Mouse (Mus musculus) cerebellum, adult 18-20 months (tissue): ENCODE measurements around the gene 1700010I14Rik.

ENCODE experiments used
- DNase-seq, 2 experiments: peaks; one replicate each; pipeline ENCODE4 v3.0.0; 2021

1700010I14Rik gene

GRCm38 (mm10) chr17:9030181-9030580 lies 42.0 kb downstream of the 1700010I14Rik start:
- no peak for DNase-seq

GRCm38 (mm10) chr17:9031241-9032141 lies 43.4 kb downstream of the 1700010I14Rik start:
- peak; percentile 90 to 94 for DNase-seq

GRCm38 (mm10) chr17:9032362-9033044 lies 44.4 kb downstream of the 1700010I14Rik start:
- peak; percentile 70 to 81 for DNase-seq

- no peak for DNase-seq
Observed at GRCm38 (mm10) chr17:9033511-9033910, 45.4 kb downstream of the 1700010I14Rik start.

GRCm38 (mm10) chr17:9035561-9036348 lies 47.6 kb downstream of the 1700010I14Rik start:
- no peak for DNase-seq

GRCm38 (mm10) chr17:9042723-9043122 lies 54.6 kb downstream of the 1700010I14Rik start:
- no peak for DNase-seq

GRCm38 (mm10) chr17:9052441-9052980 lies 64.4 kb downstream of the 1700010I14Rik start:
- peak; percentile 39 to 59 for DNase-seq

- DNase-seq = no peak
Observed at GRCm38 (mm10) chr17:9059360-9059932, 71.3 kb downstream of the 1700010I14Rik start.
